Mouse (Mus musculus) brown adipose tissue, adult 24 weeks (tissue): ENCODE data around the gene Lrp2. TPM values are rescaled to one million over a fixed set of nuclear protein-coding genes. Genes with fewer than 3 reads are reported as not detected.

Experiments
- H3K27ac ChIP-seq: fragments of 200-500 bp; replicated peaks from 2 replicates; pipeline ENCODE4 v1.5.1; 2012; ENCODE audit warnings: low read depth, mild to moderate bottlenecking, low read length
- H3K4me1 ChIP-seq: fragments of 200-500 bp; 2 replicates; pipeline ENCODE4 v1.6.1; 2012; ENCODE audit warnings: low read length, mixed read lengths; ENCODE audit not compliant: control insufficient read depth, insufficient read depth, insufficient read length
- H3K4me3 ChIP-seq: fragments of 200-500 bp; 2 replicates; pipeline ENCODE4 v1.5.1; 2012; ENCODE audit warnings: low read depth, mild to moderate bottlenecking, low read length, moderate library complexity; ENCODE audit not compliant: insufficient read depth
- polyA plus RNA-seq: library from polyadenylated mRNA; stranded (reverse); fragments of >200 nt; gene quantifications from 2 replicates; pipeline ENCODE4 v1.2.4, GENCODE M21; 2012; ENCODE audit not compliant: missing spikeins, insufficient read depth, insufficient read length

The Lrp2 gene
- not detected in 2 replicates for polyA plus RNA-seq

GRCm38 (mm10) chr2:69585886-69586398 is at the start of gene Lrp2:
Lrp2 (minus strand) TSS chr2:69586065.
- H3K4me3 ChIP-seq = peak within 1 kb of the TSS; percentile 30
- H3K27ac ChIP-seq = no peak within 1 kb of the TSS
- H3K4me1 ChIP-seq = peaks cover 4% of the 10 kb centered on the region

GRCm38 (mm10) chr2:69635064-69635701 is 49.3 kb upstream of the Lrp2 start:
- no peak overlapping the region for H3K27ac ChIP-seq
- H3K4me1 ChIP-seq = no peaks in the 10 kb centered on the region
- peak overlapping the region; percentile 39 for H3K4me3 ChIP-seq

GRCm38 (mm10) chr2:69631449-69631848 is 45.6 kb upstream of the Lrp2 start:
- H3K27ac ChIP-seq = no peak overlapping the region
- H3K4me1 ChIP-seq = no peaks in the 10 kb centered on the region
- H3K4me3 ChIP-seq = no peak overlapping the region

- H3K27ac ChIP-seq = no peak overlapping the region
- no peak overlapping the region for H3K4me3 ChIP-seq
- no peaks in the 10 kb centered on the region for H3K4me1 ChIP-seq
These were observed 44.9 kb upstream of the Lrp2 start for GRCm38 (mm10) chr2:69630792-69631191.

GRCm38 (mm10) chr2:69629914-69630313 is 44.0 kb upstream of the Lrp2 start:
- H3K27ac ChIP-seq = no peak overlapping the region
- H3K4me3 ChIP-seq = no peak overlapping the region
- H3K4me1 ChIP-seq = no peaks in the 10 kb centered on the region

- Histone ChIP-seq H3K27ac (no peak overlapping the region), H3K4me3 (no peak overlapping the region), H3K4me1 (no peaks in the 10 kb centered on the region)
These were observed 43.4 kb upstream of the Lrp2 start for GRCm38 (mm10) chr2:69629215-69629614.

- no peaks in the 10 kb centered on the region for H3K4me1 ChIP-seq
- no peak overlapping the region for H3K4me3 ChIP-seq
These were observed 33.4 kb upstream of the Lrp2 start for GRCm38 (mm10) chr2:69619286-69619685.

GRCm38 (mm10) chr2:69618336-69618735 is 32.5 kb upstream of the Lrp2 start:
- Histone ChIP-seq H3K27ac (no peak overlapping the region), H3K4me3 (no peak overlapping the region), H3K4me1 (no peaks in the 10 kb centered on the region)

More at GRCm38 (mm10) chr2:69619286-69619685, 33.4 kb upstream of the Lrp2 start:
- H3K27ac ChIP-seq = no peak overlapping the region

- H3K4me3 ChIP-seq = no peak overlapping the region
- H3K27ac ChIP-seq = no peak overlapping the region
- no peaks in the 10 kb centered on the region for H3K4me1 ChIP-seq
These were observed 27.4 kb upstream of the Lrp2 start for GRCm38 (mm10) chr2:69613237-69613636.

GRCm38 (mm10) chr2:69612716-69613115 is 26.9 kb upstream of the Lrp2 start:
- no peak overlapping the region for H3K27ac ChIP-seq
- no peaks in the 10 kb centered on the region for H3K4me1 ChIP-seq
- H3K4me3 ChIP-seq = no peak overlapping the region

GRCm38 (mm10) chr2:69612237-69612636 is 26.4 kb upstream of the Lrp2 start:
- no peaks in the 10 kb centered on the region for H3K4me1 ChIP-seq
- H3K27ac ChIP-seq = no peak overlapping the region
- no peak overlapping the region for H3K4me3 ChIP-seq

GRCm38 (mm10) chr2:69606621-69607020 is 20.8 kb upstream of the Lrp2 start:
- no peak overlapping the region for H3K4me3 ChIP-seq
- no peak overlapping the region for H3K27ac ChIP-seq

GRCm38 (mm10) chr2:69603726-69604393 is 18.0 kb upstream of the Lrp2 start:
- Histone ChIP-seq H3K4me3 (no peak overlapping the region), H3K27ac (no peak overlapping the region), H3K4me1 (no peaks in the 10 kb centered on the region)

More at GRCm38 (mm10) chr2:69606621-69607020, 20.8 kb upstream of the Lrp2 start:
- no peaks in the 10 kb centered on the region for H3K4me1 ChIP-seq

- Histone ChIP-seq H3K4me1 (no peaks in the 10 kb centered on the region), H3K4me3 (no peak overlapping the region), H3K27ac (no peak overlapping the region)
These were observed 7.3 kb upstream of the Lrp2 start for GRCm38 (mm10) chr2:69593168-69593567.

GRCm38 (mm10) chr2:69592536-69592935 is 6.7 kb upstream of the Lrp2 start:
- Histone ChIP-seq H3K4me1 (no peaks in the 10 kb centered on the region), H3K4me3 (no peak overlapping the region), H3K27ac (no peak overlapping the region)
